Mouse (Mus musculus): ENCODE data around the gene Dad1. TPM values are rescaled to one million over a fixed set of nuclear protein-coding genes. Genes with fewer than 3 reads are reported as not detected.
A peak's percentile ranks its signal among the peaks of the same experiment; 100 is the strongest.

The Dad1 gene
- polyA plus RNA-seq, 1 experiment from 2014 or later = 270 TPM

GRCm38 (mm10) chr14:54264231-54264630 lies 10.3 kb upstream of the Dad1 start:
- ATAC-seq (ENCODE audit: insufficient number of reproducible peaks, insufficient read depth, low FRiP score, low TSS enrichment) = no peak
- H3K4me2 ChIP-seq (replicated peaks) = no peak overlapping the region
- H3K27ac ChIP-seq = no peak overlapping the region
- no peak overlapping the region for H3K4me3 ChIP-seq
- H3K27me3 ChIP-seq = no peaks in the 10 kb centered on the region
- peaks cover 8% of the 10 kb centered on the region for H3K4me1 ChIP-seq
- WGBS = 84% methylated on average over 7 of the region's 7 CpGs
- H3K9ac ChIP-seq = no peak overlapping the region
- no peaks in the 10 kb centered on the region for H3K9me3 ChIP-seq
- H3K36me3 ChIP-seq = peaks cover 37% of the 10 kb centered on the region

DNA sequence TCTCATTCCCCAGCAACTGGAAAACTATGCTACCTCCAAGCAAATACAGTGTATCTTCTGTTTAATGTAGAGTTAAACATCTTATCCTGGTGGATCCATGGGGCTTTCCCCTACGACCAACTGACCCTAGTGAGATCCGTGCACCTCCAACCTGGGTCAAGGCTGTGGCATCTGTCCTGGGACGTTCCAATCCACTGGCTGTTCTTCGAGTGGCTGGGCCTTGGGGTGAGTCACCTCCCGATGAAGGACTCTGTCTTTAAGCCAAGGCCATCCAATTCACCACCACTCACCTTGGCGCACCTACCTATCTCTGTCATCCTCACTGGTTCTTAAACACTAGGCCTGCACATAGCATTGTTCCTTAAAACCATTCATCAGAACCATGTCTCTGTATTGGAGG lies 9.2 kb upstream of the Dad1 start:
- ATAC-seq (ENCODE audit: insufficient number of reproducible peaks, insufficient read depth, low FRiP score, low TSS enrichment) = no peak
- Histone ChIP-seq H3K27me3 (no peaks in the 10 kb centered on the region), H3K4me3 (no peak overlapping the region), H3K36me3 (peaks cover 34% of the 10 kb centered on the region), H3K4me2 (replicated peaks) (no peak overlapping the region), H3K4me1 (peaks cover 8% of the 10 kb centered on the region), H3K9me3 (no peaks in the 10 kb centered on the region), H3K27ac (no peak overlapping the region), H3K9ac (no peak overlapping the region)
- 92% methylated on average over 6 of the region's 6 CpGs for WGBS

GRCm38 (mm10) chr14:54262622-54263021 lies 8.7 kb upstream of the Dad1 start:
- H3K9me3 ChIP-seq = no peaks in the 10 kb centered on the region
- ATAC-seq (ENCODE audit: insufficient number of reproducible peaks, insufficient read depth, low FRiP score, low TSS enrichment) = no peak
- H3K4me1 ChIP-seq = peaks cover 8% of the 10 kb centered on the region
- no peak overlapping the region for H3K4me2 ChIP-seq (replicated peaks)
- H3K4me3 ChIP-seq = no peak overlapping the region
- no peaks in the 10 kb centered on the region for H3K27me3 ChIP-seq
- 87% methylated on average over 8 of the region's 8 CpGs for WGBS
- H3K36me3 ChIP-seq = peaks cover 29% of the 10 kb centered on the region
- no peak overlapping the region for H3K9ac ChIP-seq
- H3K27ac ChIP-seq = no peak overlapping the region

DNA sequence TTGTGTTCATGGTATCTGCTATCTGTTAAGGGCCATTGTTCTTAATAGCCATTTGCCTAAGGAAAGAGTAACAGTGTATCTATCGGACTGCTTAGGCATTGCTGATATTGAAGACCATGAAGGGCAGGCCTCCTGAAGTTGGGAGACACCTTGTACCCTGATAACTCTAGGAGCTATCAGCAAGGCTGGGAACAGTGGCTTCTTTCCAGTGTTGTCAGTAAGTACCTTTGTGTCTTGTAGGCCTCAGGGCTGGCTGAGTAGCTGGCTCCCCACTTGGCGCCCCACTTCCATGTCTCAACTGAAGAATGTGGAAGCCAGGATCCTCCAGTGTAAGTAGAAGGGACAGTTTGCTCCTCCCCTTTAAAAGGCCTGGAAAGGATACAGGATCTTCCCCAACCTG lies 7.5 kb upstream of the Dad1 start:
- no peak overlapping the region for H3K9ac ChIP-seq
- H3K27me3 ChIP-seq = no peaks in the 10 kb centered on the region
- H3K4me2 ChIP-seq (replicated peaks) = no peak overlapping the region
- 89% methylated on average over 2 of the region's 2 CpGs for WGBS
- H3K36me3 ChIP-seq = peaks cover 23% of the 10 kb centered on the region
- peaks cover 8% of the 10 kb centered on the region for H3K4me1 ChIP-seq
- no peak overlapping the region for H3K4me3 ChIP-seq
- H3K9me3 ChIP-seq = no peaks in the 10 kb centered on the region
- no peak overlapping the region for H3K27ac ChIP-seq
- no peak for ATAC-seq (ENCODE audit: insufficient number of reproducible peaks, insufficient read depth, low FRiP score, low TSS enrichment)

DNA sequence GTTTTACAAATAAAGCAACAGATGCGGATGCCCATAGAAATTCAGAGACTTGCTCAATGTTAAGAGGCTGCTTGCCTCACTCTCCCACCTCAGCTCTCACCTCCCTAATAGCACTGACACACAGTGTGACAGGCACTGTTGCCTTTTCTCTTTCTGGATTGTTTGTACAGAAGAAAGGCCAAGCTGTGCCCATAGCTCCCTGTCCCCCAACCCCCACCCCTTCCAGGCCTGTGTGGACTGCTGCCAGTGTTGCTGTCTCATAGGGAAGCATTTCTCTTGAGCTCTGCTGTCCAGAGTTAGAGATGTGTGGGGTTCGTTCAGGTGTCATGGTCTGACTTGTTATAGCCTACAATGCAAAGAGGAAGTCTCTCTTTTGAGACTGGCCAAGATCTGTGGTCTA lies 6.3 kb upstream of the Dad1 start:
- peaks cover 22% of the 10 kb centered on the region for H3K36me3 ChIP-seq
- WGBS = 67% methylated on average over 2 of the region's 2 CpGs
- H3K27me3 ChIP-seq = no peaks in the 10 kb centered on the region
- ATAC-seq (ENCODE audit: insufficient number of reproducible peaks, insufficient read depth, low FRiP score, low TSS enrichment) = no peak
- H3K4me3 ChIP-seq = peak overlapping the region; percentile 63
- no peak overlapping the region for H3K9ac ChIP-seq
- H3K9me3 ChIP-seq = no peaks in the 10 kb centered on the region
- peaks cover 8% of the 10 kb centered on the region for H3K4me1 ChIP-seq
- no peak overlapping the region for H3K27ac ChIP-seq
- H3K4me2 ChIP-seq (replicated peaks) = peak overlapping the region; percentile 76

- peak overlapping the region; percentile 62 for H3K9ac ChIP-seq
- 19% methylated on average over 8 of the region's 8 CpGs for WGBS
- H3K27me3 ChIP-seq = no peaks in the 10 kb centered on the region
- ATAC-seq (ENCODE audit: insufficient number of reproducible peaks, insufficient read depth, low FRiP score, low TSS enrichment) = no peak
- H3K4me2 ChIP-seq (replicated peaks) = peak overlapping the region; percentile 76
- H3K9me3 ChIP-seq = no peaks in the 10 kb centered on the region
- H3K27ac ChIP-seq = peak overlapping the region; percentile 81
- peak overlapping the region; percentile 63 for H3K4me3 ChIP-seq
- H3K36me3 ChIP-seq = peaks cover 18% of the 10 kb centered on the region
- H3K4me1 ChIP-seq = peaks cover 10% of the 10 kb centered on the region
These were observed 5.8 kb upstream of the Dad1 start for GRCm38 (mm10) chr14:54259722-54260085.

DNA sequence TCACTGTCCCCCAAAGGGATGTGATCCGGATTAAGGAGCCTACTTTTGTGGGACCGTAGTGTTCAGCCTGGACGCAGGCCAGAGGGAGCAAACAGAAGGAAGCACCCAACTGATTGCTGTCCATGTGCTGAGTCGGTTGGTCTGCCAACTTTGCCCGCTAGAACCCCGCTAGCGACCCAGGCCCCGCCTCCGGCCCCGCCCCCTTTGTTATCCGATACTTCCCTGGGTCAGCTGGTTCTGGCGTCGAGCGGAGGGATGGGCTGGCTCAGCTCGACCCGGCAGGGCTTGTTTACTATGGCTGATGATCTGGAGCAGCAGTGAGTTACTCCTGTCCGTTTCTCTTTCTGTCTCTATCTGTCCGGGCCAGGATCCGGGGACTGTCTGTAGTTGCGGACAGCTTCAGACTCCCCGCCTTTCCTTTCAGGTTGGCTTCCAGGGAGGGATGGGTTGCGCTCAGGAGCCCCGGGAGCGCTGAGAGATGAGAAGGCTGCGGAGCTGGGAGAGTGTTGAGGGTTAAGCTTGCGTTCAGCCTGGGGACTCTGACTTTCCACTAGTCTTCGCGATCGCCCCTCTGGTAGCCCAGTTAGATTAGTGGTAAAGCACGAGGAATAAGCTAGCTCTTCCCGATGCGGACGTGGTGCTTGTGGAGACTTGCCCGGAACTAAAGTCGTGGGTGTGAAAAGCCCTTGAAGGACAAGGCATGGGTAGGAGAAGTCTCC lies 5.3 kb upstream of the Dad1 start:
- peak; percentile 88 for ATAC-seq (ENCODE audit: insufficient number of reproducible peaks, insufficient read depth, low FRiP score, low TSS enrichment)
- H3K4me3 ChIP-seq = peak overlapping the region; percentile 63
- peak overlapping the region; percentile 62 for H3K9ac ChIP-seq
- peaks cover 16% of the 10 kb centered on the region for H3K36me3 ChIP-seq
- under 1% methylated on average over 35 of the region's 35 CpGs for whole genome bisulfite sequencing
- H3K27ac ChIP-seq = peak overlapping the region; percentile 81
- no peaks in the 10 kb centered on the region for H3K9me3 ChIP-seq
- H3K4me1 ChIP-seq = peaks cover 14% of the 10 kb centered on the region
- H3K4me2 ChIP-seq (replicated peaks) = peak overlapping the region; percentile 76
- H3K27me3 ChIP-seq = no peaks in the 10 kb centered on the region

GRCm38 (mm10) chr14:54258131-54258670 lies 4.3 kb upstream of the Dad1 start:
- H3K4me2 ChIP-seq (replicated peaks) = peak overlapping the region; percentile 76; the same call in 1 of the 2 replicates
- no peak overlapping the region for H3K9ac ChIP-seq
- no peak overlapping the region for H3K27ac ChIP-seq
- no peaks in the 10 kb centered on the region for H3K27me3 ChIP-seq
- H3K9me3 ChIP-seq = no peaks in the 10 kb centered on the region
- 71% methylated on average over 7 of the region's 7 CpGs for WGBS
- H3K36me3 ChIP-seq = peaks cover 10% of the 10 kb centered on the region; the same call in 1 of the 2 replicates
- H3K4me1 ChIP-seq = peaks cover 14% of the 10 kb centered on the region
- no peak overlapping the region for H3K4me3 ChIP-seq
- no peak for ATAC-seq (ENCODE audit: insufficient number of reproducible peaks, insufficient read depth, low FRiP score, low TSS enrichment)

DNA sequence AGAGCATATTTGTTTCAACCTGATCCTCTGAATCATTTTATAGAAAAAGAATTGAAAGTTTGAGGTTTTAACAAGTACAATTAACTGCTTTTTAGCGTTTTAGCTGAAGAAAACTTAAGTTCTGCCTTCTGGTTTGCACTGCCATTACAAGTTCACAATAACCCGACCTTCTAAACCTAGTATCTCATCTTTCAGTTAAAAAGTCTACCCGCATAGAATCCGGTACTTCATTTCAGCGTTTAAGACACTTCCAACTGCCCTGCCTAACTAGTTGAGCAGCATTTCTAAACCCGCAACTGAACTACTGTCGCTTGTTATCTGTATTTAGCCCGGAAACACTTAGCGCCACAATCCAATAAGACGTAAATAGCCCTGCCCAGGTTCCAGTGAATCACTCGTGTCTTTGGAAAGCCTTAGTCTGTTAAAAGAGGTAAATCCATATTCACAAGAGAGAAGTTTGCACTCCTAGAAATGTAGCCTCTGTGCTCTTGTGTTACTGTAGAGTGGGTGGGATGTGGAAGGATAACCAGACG lies 832 bp upstream of the Dad1 start:
- no peaks in the 10 kb centered on the region for H3K9me3 ChIP-seq
- ATAC-seq (ENCODE audit: insufficient number of reproducible peaks, insufficient read depth, low FRiP score, low TSS enrichment) = no peak
- H3K9ac ChIP-seq = no peak overlapping the region; the same call in 1 of the 2 replicates
- 60% methylated on average over 12 of the region's 12 CpGs for WGBS
- H3K4me3 ChIP-seq = peak overlapping the region; percentile 84
- no peak overlapping the region for H3K27ac ChIP-seq
- peaks cover 29% of the 10 kb centered on the region for H3K4me1 ChIP-seq
- no peaks in the 10 kb centered on the region for H3K27me3 ChIP-seq
- H3K36me3 ChIP-seq = no peaks in the 10 kb centered on the region; the same call in 1 of the 2 replicates
- H3K4me2 ChIP-seq (replicated peaks) = peak overlapping the region; percentile 66

DNA sequence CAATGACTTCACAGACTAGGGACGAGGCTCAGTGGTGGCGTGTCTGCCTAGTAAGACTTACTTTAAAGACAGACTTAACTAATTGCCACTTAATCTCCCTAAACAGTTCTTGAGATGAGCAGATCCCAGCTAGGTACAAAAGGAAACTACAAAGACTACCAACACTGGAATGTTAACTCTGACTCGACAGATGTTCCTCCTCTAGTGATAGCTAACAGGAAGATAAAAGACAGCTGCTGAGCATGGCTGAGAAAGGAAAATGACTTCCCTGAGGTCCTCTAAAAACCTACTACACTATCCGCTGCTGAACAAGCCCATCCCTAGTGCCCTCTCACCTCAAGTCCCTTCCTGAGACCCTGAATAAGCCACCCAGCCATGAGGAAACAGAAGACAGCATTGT lies 3.8 kb downstream of the Dad1 start:
- Histone ChIP-seq H3K4me2 (replicated peaks) (no peak overlapping the region), H3K9me3 (no peaks in the 10 kb centered on the region), H3K9ac (no peak overlapping the region), H3K36me3 (peaks cover 14% of the 10 kb centered on the region), H3K4me3 (no peak overlapping the region), H3K27ac (no peak overlapping the region), H3K4me1 (peaks cover 36% of the 10 kb centered on the region), H3K27me3 (no peaks in the 10 kb centered on the region)
- ATAC-seq (ENCODE audit: insufficient number of reproducible peaks, insufficient read depth, low FRiP score, low TSS enrichment) = no peak
- WGBS = 81% methylated on average over 4 of the region's 4 CpGs

DNA sequence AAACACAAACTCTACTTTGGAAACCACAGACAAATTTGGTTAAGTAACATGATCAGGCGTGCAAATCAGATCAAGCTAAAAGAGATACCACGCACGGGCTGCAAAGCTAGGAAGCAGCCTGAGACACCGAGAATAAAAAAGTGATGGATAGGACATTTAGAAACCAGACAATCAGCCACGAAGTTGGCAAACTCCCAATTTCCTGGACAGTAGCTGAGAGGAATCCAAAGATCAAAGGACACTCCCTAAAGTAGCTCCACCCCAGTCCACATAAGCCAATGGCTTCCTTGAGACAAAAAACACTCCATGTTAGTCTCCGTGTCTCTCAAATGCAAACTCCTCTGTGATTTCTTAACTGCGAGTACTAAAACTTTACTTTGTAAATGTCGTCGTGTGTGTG lies 4.6 kb downstream of the Dad1 start:
- Histone ChIP-seq H3K9me3 (no peaks in the 10 kb centered on the region), H3K4me1 (peaks cover 31% of the 10 kb centered on the region), H3K4me2 (replicated peaks) (no peak overlapping the region), H3K4me3 (no peak overlapping the region), H3K36me3 (peaks cover 17% of the 10 kb centered on the region), H3K27me3 (no peaks in the 10 kb centered on the region), H3K27ac (no peak overlapping the region), H3K9ac (no peak overlapping the region)
- WGBS = 60% methylated on average over 9 of the region's 9 CpGs
- ATAC-seq (ENCODE audit: insufficient number of reproducible peaks, insufficient read depth, low FRiP score, low TSS enrichment) = no peak

DNA sequence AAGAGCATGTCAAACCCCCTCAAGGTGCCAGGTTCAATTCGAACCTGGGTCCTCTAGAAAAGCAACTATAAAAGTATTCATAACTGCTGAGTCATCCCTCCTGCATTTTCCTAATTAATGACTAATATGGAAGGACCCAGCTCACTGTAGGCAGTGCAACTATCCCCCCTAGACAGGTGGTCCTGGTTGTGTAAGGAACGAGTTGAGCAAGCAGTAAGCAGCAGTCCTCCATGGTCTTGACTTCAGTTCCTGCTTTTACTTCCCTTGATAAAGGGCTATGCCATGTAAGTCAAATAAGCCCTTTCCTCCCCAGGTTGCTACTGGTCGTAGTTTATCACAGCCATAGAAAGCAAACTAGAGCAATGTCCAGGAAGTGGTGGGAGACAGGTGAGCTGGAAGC lies 7.7 kb downstream of the Dad1 start:
- ATAC-seq (ENCODE audit: insufficient number of reproducible peaks, insufficient read depth, low FRiP score, low TSS enrichment) = no peak
- H3K4me1 ChIP-seq = peaks cover 21% of the 10 kb centered on the region
- peaks cover 34% of the 10 kb centered on the region for H3K36me3 ChIP-seq
- WGBS = 91% methylated on average over 3 of the region's 3 CpGs
- H3K9me3 ChIP-seq = no peaks in the 10 kb centered on the region
- no peak overlapping the region for H3K27ac ChIP-seq
- no peaks in the 10 kb centered on the region for H3K27me3 ChIP-seq
- H3K4me3 ChIP-seq = no peak overlapping the region
- H3K9ac ChIP-seq = no peak overlapping the region
- no peak overlapping the region for H3K4me2 ChIP-seq (replicated peaks)
